Mouse (Mus musculus) liver, embryonic 11.5 days (tissue): ENCODE data around the gene Irf2bp2. TPM values are rescaled to one million over a fixed set of nuclear protein-coding genes. Genes with fewer than 3 reads are reported as not detected.

ENCODE experiments used
- polyA plus RNA-seq: library from polyadenylated mRNA; unstranded; fragments of >200 nt; fragmentation: Nextera tagmentation; extraction: Ambion mirVana; gene quantifications from 2 replicates; pipeline ENCODE4 v1.2.1, GENCODE M21; 2014

Gene Irf2bp2
- polyA plus RNA-seq, 1 experiment from 2014 or later, result 7.3 TPM

Other genes with a start within 250 kb of the Irf2bp2 start
- 57.4 and 57.9 TPM in 2 replicates for gene Coa6, start 171.5 kb downstream of the Irf2bp2 start, polyA plus RNA-seq
- gene Tarbp1, start 118.9 kb downstream of the Irf2bp2 start, polyA plus RNA-seq, result 4.7 and 4.9 TPM in 2 replicates